Mouse (Mus musculus) liver, postnatal 0 days (tissue): ENCODE results near the gene Agfg2.

Experiments
- CTCF ChIP-seq: sonication (generic); IDR thresholded peaks from 2 replicates; pipeline ENCODE4 v1.5.1; 2016; ENCODE audit warnings: antibody characterized with exemption, low read depth
- EP300 ChIP-seq: IDR thresholded peaks from 2 replicates; pipeline ENCODE4 v1.6.1; 2016; ENCODE audit warnings: antibody characterized with exemption, low read depth, mild to moderate bottlenecking

DNA sequence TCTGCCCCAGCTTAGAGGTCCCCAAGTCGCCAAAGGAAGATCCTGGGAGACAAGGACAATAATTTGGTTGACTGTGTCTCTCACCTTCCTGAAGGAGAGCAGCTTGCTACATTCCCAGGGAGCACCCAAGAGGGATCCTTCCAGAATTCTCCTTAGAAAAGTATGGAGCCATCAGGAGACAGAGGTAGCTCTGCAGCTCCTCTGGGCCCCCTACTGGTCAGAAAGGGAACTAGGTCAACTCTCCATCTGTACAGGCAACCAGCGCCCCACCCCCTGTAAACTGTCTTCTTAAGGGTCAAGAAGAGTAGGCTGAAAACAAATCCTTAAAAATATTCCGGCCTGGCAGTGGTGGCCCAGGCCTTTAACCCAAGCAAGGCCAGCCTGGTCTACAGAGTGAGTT lies 32.1 kb downstream of the Agfg2 start:
- TF ChIP-seq CTCF (peak; percentile 86), EP300 (no peak)
